Mouse (Mus musculus) heart, postnatal 0 days (tissue): ENCODE data around the gene 3110082J24Rik. TPM values are rescaled to one million over a fixed set of nuclear protein-coding genes. Genes with fewer than 3 reads are reported as not detected.

Source experiments
- ATAC-seq: fragments of 200-750 bp; cut with Nextera tagmentation; 2 replicates; pipeline ENCODE4 v1.8.0; 2017; ENCODE audit warnings: low read depth, moderate number of reproducible peaks, moderate library complexity; ENCODE audit not compliant: insufficient read depth
- DNase-seq: peaks from one replicate; pipeline ENCODE4 v3.0.0-alpha.2; 2016; ENCODE audit warnings: low spot score
- H3K27ac ChIP-seq: fragments of 300-500 bp; sonication (generic); 2 replicates; pipeline ENCODE4 v1.5.1; 2014; ENCODE audit warnings: low read depth, mild to moderate bottlenecking
- H3K27me3 ChIP-seq: fragments of 300-500 bp; sonication (generic); 2 replicates; pipeline ENCODE4 v1.6.1; 2014; ENCODE audit warnings: low read length, mixed read lengths; ENCODE audit not compliant: control insufficient read depth, insufficient read depth
- H3K36me3 ChIP-seq: fragments of 300-500 bp; sonication (generic); replicated peaks from 2 replicates; pipeline ENCODE4 v1.6.1; 2014; ENCODE audit warnings: low read length, mixed read lengths; ENCODE audit not compliant: control insufficient read depth, insufficient read depth
- H3K4me1 ChIP-seq: fragments of 300-500 bp; sonication (generic); 2 replicates; pipeline ENCODE4 v1.6.1; 2014; ENCODE audit warnings: antibody characterized with exemption; ENCODE audit not compliant: control insufficient read depth, insufficient read depth
- H3K4me2 ChIP-seq: fragments of 300-500 bp; sonication (generic); 2 replicates; pipeline ENCODE4 v1.6.1; 2014; ENCODE audit warnings: low read depth, mild to moderate bottlenecking, low read length, moderate library complexity
- H3K4me3 ChIP-seq: fragments of 300-500 bp; sonication (generic); 2 replicates; pipeline ENCODE4 v1.5.1; 2014; ENCODE audit warnings: low read depth, low read length
- H3K9ac ChIP-seq: fragments of 300-500 bp; sonication (generic); replicated peaks from 2 replicates; pipeline ENCODE4 v1.6.1; 2014; ENCODE audit warnings: low read depth, low read length, mixed read lengths
- H3K9me3 ChIP-seq: fragments of 300-500 bp; sonication (generic); replicated peaks from 2 replicates; pipeline ENCODE4 v1.6.1; 2016; ENCODE audit warnings: low read length; ENCODE audit not compliant: control insufficient read depth
- EP300 ChIP-seq: IDR thresholded peaks from 2 replicates; pipeline ENCODE4 v1.6.1; 2016; ENCODE audit warnings: antibody characterized with exemption, low read depth
- WGBS: fragments of 180-500 bp; shearing (Covaris S2); extraction: QIAGEN DNeasy Blood & Tissue Kit; methylation state at CpG from one replicate; pipeline ENCODE4 v1.1.7; 2014; 5-methylcytosine and 5-hydroxymethylcytosine counted together
- polyA plus RNA-seq: library from polyadenylated mRNA; unstranded; fragments of >200 nt; fragmentation: Nextera tagmentation; extraction: Ambion mirVana; gene quantifications from 2 replicates; pipeline ENCODE4 v1.2.1, GENCODE M21; 2015
- total RNA-seq: library from RNA; depleted of rRNA; stranded (reverse); fragments of >200 nt; gene quantifications from 2 replicates; pipeline ENCODE4 v1.2.3, GENCODE M21; 2014; ENCODE audit warnings: low replicate concordance; rRNA removed

Gene 3110082J24Rik
- total and polyA plus RNA-seq, 2 experiments from 2014 or later: not detected

DNA sequence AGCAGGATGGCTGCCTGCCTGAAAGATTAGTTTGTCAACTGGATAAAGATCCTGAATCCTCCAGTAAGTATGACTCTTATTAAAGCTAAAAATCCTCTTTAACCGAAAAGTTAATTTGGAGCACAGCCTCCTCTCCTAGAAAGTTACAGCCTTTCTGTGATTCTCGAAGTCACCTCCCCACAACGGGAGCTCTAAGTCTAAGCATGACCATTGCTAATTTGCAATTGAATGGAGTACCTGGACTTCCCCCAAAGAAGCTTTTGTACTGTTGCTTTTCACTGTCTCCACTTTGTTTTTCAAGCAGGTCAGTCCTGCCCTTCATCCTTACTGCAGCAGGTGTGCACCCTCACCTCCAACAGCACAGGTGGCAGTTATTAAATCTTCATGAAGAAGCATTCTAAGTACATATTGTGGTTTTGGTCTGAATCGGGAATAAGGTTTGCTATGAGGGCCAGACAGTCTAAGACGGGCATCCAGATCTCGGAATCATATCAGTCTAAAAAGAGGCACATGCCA lies 47.6 kb downstream of the 3110082J24Rik start:
- H3K9me3 ChIP-seq: no peaks in the 10 kb centered on the region

More for the DNA sequence above, 47.6 kb downstream of the 3110082J24Rik start:
- WGBS: 82% methylated on average over 6 of the region's 6 CpGs
- DNase-seq (no peak), ATAC-seq (no peak)
- no peak overlapping the region for H3K4me2 ChIP-seq
- H3K9ac ChIP-seq: no peak overlapping the region
- no peak overlapping the region for H3K4me3 ChIP-seq
- peaks cover 29% of the 10 kb centered on the region for H3K36me3 ChIP-seq
- no peak for TF ChIP-seq EP300
- H3K27me3 ChIP-seq: no peaks in the 10 kb centered on the region
- H3K4me1 ChIP-seq: no peaks in the 10 kb centered on the region
- H3K27ac ChIP-seq: no peak overlapping the region

Other genes starting within 250 kb of the 3110082J24Rik start
- gene Il6, start 93.0 kb downstream of the 3110082J24Rik start, total RNA-seq: 0.81 TPM in 1 of 2 replicates, not detected in the other
- gene Il6, start 93.0 kb downstream of the 3110082J24Rik start, polyA plus RNA-seq: 0.58 and 0.64 TPM in 2 replicates
- gene Tyms, start 32.5 kb downstream of the 3110082J24Rik start, total RNA-seq: 14.7 and 27.6 TPM in 2 replicates
- 48.1 and 50.0 TPM in 2 replicates for gene Tyms, start 32.5 kb downstream of the 3110082J24Rik start, polyA plus RNA-seq
- gene Garem2, start 925 bp downstream of the 3110082J24Rik start, total RNA-seq: 0.70 TPM in 1 of 2 replicates, not detected in the other
- 0.12 and 0.14 TPM in 2 replicates for gene Garem2, start 925 bp downstream of the 3110082J24Rik start, polyA plus RNA-seq
- gene Hadha, start 49.1 kb upstream of the 3110082J24Rik start, total RNA-seq: 368 and 497 TPM in 2 replicates
- 722 and 748 TPM in 2 replicates for gene Hadha, start 49.1 kb upstream of the 3110082J24Rik start, polyA plus RNA-seq
- gene Hadhb, start 49.2 kb upstream of the 3110082J24Rik start, total RNA-seq: 669 and 1,098 TPM in 2 replicates
- 1,207 and 1,270 TPM in 2 replicates for gene Hadhb, start 49.2 kb upstream of the 3110082J24Rik start, polyA plus RNA-seq
- 0.08 and 0.43 TPM in 2 replicates for gene Adgrf3, start 99.6 kb upstream of the 3110082J24Rik start, total RNA-seq
- 0.23 and 0.60 TPM in 2 replicates for gene Adgrf3, start 99.6 kb upstream of the 3110082J24Rik start, polyA plus RNA-seq
- gene Selenoi, start 126.5 kb upstream of the 3110082J24Rik start, total RNA-seq: 49.1 and 76.1 TPM in 2 replicates
- 7.3 and 9.4 TPM in 2 replicates for gene Selenoi, start 126.5 kb upstream of the 3110082J24Rik start, polyA plus RNA-seq
- gene Drc1, start 175.3 kb upstream of the 3110082J24Rik start, total RNA-seq: 0.19 and 0.89 TPM in 2 replicates
- gene Drc1, start 175.3 kb upstream of the 3110082J24Rik start, polyA plus RNA-seq: 0.04 and 0.16 TPM in 2 replicates